Mouse (Mus musculus): Measurements from ENCODE around the gene Csf3.

DNA sequence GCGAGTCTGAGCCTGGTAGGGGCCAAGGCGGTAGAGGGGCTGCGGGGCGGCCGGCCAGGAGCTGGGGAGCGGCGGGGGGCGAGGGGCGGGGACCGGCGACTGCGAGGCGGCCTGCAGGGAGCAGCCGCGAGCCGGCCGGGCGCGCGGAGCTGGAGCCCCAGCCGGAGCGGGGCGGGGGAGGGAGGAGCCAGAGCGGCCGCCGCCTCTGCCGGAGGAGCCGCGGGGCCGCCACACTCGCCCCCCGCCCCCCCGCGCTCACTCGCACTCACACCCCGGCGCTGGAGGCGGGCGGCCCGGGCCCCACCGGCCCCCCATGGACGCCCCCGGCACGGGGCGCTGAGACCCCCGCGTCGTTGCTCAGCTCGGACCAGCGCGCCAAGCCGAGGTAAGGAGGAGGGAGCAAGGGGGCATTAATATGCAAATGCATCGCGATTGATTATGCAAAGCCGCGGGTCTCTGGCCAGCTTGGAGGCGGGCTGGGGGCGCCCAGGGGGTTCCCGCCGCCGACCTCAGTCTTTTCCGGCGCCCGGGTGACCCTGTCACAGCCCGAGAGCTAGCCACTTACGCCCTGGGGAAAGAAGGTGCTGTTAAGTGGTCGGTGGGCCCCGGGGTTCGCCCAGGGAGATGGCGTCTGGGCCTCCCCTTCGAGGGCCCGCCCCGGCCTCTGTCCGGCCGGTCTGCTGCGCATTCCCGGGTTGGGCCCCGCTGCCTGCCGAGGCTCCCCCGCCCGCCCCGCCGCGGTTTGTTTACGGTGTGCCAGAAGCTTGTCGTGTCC is 40.7 kb downstream of the Csf3 start:
- TF ChIP-seq POLR2A (IDR thresholded peaks at IDR 0.05; ENCODE audit: borderline replicate concordance, control insufficient read depth, low read depth, low read length): no peak
- no peak for TF ChIP-seq CTCF (IDR thresholded peaks at IDR 0.05; ENCODE audit: control insufficient read depth, insufficient read depth, low read length)
